Mouse (Mus musculus): Measurements from ENCODE around the gene Hist1h2bb.

Hist1h2bb gene

GRCm38 (mm10) chr13:23768834-23769397 lies 22.4 kb downstream of the Hist1h2bb start:
- WGBS, result 56% methylated on average over 5 of the region's 5 CpGs

- 94% methylated on average over 2 of the region's 2 CpGs for WGBS
These were observed 23.1 kb downstream of the Hist1h2bb start, which contains the start of gene Trim38 for GRCm38 (mm10) chr13:23769613-23770012. Trim38 (plus strand) TSS chr13:23769913.

- 26% methylated on average over 21 of the region's 21 CpGs for WGBS
These were observed 26.2 kb downstream of the Hist1h2bb start for GRCm38 (mm10) chr13:23772561-23773313.

- WGBS, result 93% methylated on average over 7 of the region's 7 CpGs
These were observed 31.8 kb downstream of the Hist1h2bb start for GRCm38 (mm10) chr13:23778339-23778738.

GRCm38 (mm10) chr13:23779025-23779424 lies 32.5 kb downstream of the Hist1h2bb start:
- 96% methylated on average over 4 of the region's 4 CpGs for WGBS

GRCm38 (mm10) chr13:23792520-23792919 lies 46.0 kb downstream of the Hist1h2bb start:
- 40% methylated on average over 2 of the region's 2 CpGs for WGBS
